Mouse (Mus musculus): ENCODE data around the gene Pex14. TPM values are rescaled to one million over a fixed set of nuclear protein-coding genes. Genes with fewer than 3 reads are reported as not detected.

Gene Pex14
- polyA plus RNA-seq, 1 experiment = 44.5 TPM

DNA sequence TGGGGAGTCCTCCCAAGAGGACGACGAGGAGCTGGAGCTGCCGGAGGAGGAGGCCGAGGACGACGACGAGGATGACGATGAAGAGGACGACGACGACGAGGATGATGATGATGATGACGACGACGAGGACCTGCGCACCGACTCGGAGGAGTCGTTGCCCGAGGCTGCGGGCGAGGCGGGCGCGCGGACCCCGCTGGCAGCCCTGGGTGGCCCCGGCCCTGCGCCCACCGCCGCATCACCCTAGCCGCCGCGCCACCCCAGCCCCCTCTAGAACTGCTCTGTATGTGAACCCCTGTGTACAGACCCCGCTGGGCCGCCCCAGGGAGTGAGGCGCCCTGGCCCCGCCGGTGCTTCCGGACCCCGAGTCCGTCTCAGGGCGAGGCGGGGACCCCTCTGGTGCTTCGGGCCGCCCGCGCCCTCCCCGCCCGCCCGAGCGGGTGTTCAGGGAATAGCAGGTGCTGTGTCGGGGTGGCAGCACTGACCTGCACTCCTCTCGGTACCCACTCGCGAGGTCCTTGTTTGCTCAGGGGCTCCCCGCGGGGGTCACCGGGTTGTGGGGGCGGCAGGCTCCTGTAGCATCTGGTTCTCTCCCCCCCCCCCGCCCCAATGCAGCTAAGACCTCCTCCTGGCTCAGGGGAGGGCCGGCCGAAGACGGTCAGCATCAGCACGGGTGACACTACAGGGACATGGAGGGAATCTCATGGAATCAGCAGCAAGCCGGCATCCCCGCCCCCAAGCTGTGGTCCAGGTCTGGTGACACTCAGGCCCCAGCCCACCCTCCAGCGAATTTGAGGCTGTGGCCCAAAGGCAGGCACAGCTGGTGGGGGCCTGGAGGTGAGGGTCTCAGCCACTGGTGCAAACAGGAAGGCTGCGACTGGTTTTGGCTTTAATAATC, 147.1 kb downstream of the Pex14 start:
- DNase-seq (ENCODE audit: low read depth) = no peak

DNA sequence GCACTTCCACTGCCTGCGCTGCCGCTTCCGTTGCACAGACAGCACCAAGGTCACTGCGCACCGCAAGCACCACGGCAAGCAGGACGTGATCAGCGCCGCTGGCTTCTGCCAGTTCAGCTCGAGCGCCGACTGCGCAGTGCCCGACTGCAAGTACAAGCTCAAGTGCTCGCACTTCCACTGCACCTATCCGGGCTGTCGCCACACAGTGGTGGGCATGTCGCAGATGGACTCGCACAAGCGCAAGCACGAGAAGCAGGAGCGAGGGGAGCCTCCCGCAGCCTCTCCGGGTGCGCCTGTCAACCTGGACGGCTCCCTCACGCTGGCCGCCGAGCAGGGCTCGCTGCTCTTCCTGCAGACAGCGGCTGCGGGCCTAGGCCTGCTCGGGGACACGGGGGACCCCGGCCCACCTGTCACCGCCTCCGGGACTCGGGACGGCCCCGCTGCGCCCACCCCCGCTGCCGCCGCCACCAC, 147.8 kb downstream of the Pex14 start:
- DNase-seq (ENCODE audit: low read depth) = no peak

DNA sequence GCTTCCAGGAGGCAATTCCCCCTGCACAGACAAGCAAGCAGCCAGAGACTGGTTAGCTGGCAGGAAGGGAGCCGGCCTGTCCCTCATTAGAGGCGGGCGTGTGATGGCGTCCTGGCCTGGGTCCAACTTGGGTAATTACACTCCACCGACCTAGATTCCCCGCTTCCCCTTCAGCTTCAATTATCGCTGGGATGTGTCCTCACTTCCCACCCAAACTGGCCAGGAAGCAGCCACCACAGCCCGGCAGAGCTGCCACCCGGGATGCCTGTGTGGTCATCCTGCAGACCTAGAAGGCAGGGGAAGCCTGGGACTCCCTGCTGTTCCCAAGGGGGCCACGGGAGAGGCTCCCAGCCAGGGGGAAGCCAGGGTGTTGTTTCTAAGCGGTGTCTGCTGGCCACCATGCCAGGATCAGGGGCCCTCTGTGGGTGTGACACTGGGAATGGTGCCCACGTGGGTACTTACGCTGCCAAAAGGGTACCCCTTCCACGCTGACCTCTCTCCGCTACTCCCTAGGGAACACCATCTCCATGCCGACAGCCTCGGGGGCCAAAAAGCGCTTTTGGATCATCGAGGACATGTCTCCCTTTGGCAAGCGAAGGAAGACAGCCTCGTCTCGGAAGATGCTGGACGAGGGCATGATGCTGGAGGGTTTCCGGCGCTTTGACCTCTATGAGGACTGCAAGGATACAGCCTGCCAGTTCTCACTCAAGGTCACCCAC, 148.6 kb downstream of the Pex14 start:
- no peak for DNase-seq (ENCODE audit: low read depth)

DNA sequence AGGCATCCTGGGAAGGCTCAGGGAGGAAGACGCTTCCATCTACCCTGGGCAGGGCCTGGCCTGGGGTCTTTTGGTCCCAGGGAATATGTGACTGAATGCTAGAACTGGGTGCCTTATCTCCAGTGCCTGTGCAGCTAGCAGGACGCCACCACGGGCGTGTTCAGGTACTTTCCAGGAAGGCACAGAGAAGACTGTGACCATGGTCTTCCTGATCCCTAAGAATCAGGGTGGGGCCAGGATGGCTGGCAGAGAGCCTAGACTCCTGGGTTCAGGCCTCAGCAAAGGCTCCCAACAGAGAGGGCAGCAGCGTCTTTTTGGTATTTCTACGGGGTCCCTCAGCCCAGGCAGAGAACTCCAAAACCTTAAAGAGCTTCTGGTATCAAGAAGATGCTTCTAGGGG, 149.2 kb downstream of the Pex14 start:
- no peak for DNase-seq (ENCODE audit: low read depth)

DNA sequence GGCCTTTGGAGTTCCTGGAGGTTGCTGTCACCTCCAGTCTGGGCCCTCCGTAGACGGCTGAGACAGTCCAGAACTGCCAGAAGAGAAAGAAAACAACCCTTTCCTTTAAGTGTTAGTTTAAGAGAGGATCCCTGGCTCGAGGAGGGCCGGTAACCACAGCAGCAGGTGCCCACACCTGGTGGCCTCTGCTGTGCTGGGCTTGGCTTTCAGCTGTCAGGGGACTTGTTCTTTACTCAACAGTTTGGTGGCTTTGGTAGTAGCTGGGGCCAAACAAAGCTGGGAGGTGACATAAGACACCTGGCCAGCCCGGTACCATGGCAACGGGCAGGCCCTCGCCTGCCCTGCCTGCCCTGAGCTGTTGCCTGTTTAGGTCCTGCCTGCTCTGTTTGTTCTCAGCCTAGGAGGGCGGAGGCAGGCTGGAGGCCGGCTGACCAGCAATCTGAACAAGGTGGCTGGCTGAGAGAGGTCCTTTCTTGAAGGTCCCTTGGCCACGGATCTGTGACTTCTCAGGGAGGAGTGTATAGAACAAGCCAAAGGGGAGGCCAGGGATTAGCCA, 151.8 kb downstream of the Pex14 start:
- DNase-seq (ENCODE audit: low read depth) = peak; percentile 68

DNA sequence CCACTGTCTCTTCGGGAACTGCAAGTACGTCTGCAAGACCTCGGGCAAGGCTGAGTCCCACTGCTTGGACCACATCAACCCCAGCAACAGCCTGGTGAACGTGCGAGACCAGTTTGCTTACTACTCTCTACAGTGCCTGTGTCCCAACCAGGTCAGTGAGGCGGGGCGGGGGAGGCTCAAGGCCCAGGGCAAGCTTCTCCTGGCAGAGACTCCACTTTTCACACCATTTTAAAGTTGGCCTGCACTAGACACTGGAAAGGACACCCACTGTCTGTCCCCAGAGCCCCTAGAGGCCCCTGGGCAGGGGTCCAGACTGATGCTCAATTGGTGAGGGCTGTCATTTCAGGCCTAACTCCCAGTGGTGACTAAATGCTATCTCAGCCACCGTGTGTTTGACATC, 153.6 kb downstream of the Pex14 start:
- peak; percentile 72 for DNase-seq (ENCODE audit: low read depth)

DNA sequence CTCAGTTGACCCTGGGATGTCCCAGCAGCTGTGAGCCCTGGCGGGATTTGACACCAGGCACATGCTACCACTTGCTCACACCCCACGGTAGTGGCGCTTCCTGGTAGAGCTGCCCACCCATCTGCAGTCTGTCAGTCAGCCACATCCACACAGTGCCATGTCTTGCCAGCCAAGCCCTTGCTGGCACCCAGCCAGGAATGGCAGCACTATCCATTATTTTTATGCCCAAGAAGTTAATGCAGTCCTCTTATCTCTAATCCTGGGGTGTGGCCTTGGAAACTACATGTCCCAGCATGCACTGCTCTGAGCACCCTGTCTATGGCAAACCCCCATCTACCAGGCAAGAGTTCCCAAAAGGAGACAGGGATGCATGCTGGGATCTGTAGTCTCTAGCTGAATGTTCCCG, 154.2 kb downstream of the Pex14 start:
- peak; percentile 64 for DNase-seq (ENCODE audit: low read depth)

DNA sequence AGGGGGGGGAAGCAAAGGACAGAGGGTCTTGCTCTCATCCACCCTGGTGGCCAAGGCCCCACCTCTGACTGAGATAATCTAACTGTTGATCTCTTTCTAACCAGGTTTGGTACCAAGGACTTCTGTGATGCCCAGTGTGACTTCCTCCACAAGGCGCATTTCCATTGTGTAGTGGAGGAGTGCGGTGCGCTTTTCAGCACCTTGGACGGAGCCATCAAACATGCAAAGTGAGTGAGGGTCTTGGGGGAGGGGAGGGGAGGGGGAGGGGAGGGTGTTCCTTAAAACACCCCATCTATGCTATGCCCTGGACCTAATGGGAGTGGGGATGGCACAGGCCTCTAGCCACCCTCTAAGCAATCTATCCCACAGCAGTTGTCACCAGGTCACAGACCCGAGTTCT, 156.6 kb downstream of the Pex14 start:
- DNase-seq (ENCODE audit: low read depth) = no peak

DNA sequence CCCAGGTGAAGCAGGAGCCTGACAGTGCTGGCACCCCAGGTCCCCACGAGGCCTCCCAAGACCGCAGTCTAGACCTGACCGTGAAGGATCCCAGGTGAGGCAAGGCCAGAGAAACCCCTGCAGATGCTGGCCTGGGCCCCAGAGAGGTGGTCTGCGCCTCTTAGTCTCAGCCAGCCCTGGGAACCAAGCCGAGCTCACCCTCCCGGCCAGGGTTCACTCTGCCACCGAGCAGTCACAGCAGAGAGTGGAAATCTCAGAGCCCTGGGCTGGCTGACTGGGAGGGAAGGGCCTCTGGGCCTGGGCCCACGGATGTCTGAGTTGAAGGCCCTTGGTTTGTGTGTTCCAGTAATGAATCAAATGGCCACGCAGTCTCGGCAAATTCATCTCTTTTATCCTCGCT, 158.4 kb downstream of the Pex14 start:
- no peak for DNase-seq (ENCODE audit: low read depth)

DNA sequence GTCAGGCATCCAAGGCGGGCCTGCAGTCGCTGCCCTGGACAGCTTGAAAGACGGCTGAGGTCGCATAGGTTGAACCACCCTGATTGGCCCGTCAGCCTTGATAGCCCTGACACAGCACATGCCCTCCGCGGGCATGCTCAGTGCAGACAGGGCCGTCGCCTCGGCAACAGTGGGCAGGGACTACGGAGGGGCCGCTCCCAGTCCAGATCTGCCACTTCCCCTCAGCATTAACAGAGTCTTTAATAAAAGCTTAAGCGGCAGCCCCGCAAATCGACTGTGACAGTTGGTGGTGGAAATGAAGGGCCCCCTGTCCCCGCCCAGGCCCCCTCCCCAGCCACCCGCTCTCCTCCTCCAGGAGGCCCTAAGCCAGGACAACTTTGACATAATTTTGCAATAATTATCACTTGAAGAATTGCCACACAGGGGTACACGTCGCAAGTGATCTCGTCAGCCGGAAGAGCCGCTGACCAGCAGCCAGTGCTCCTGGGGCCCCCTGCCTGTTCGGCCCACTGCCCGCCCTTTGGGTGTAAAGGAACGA, 158.9 kb downstream of the Pex14 start:
- DNase-seq (ENCODE audit: low read depth) = no peak

DNA sequence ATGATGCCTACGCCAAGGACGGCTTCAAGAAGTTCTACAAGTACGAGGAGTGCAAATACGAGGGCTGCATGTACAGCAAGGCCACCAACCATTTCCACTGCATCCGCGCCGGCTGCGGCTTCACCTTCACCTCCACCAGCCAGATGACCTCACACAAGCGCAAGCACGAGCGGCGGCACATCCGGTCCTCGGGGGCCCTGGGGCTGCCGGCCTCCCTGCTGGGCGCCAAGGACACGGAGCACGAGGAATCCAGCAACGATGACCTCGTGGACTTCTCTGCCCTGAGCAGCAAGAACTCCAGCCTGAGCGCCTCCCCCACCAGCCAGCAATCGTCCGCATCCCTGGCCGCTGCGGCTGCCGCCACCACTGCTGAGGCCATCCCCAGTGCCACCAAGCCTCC, 161.1 kb downstream of the Pex14 start:
- DNase-seq (ENCODE audit: low read depth) = no peak

DNA sequence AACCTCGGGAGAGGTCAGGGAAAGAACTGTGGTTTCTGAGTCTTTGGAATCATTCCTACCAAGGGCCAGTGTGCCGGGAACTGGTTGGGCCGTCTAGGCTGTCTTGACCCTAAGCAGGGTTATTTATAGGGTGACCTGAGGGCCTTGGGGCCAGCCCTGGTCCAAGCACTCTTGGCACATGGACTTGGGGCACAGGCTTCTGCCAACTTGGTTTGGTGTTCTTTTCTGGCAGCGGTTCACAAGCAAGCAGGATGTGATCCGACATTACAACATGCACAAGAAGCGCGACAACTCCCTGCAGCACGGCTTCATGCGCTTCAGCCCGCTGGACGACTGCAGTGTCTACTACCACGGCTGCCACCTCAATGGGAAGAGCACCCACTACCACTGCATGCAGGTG, 162.9 kb downstream of the Pex14 start:
- DNase-seq (ENCODE audit: low read depth) = no peak

DNA sequence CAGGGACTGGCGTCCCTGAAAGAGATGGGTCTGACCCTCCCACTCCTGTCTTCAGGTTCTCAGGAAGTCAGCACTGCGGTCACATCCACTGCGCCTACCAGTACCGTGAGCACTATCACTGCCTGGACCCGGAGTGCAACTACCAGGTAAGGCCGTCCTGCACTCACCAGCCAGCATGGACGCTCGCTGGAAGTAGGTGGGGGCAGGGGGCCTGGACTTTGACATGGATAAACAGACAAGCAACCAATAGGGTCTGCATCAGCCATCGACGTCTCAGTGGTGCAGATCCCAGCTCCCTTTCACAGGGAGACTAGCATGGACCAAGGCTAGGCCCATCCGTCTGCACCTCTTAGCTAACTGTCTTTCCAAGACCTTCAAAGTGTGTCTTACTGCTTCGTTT, 163.6 kb downstream of the Pex14 start:
- no peak for DNase-seq (ENCODE audit: low read depth)

DNA sequence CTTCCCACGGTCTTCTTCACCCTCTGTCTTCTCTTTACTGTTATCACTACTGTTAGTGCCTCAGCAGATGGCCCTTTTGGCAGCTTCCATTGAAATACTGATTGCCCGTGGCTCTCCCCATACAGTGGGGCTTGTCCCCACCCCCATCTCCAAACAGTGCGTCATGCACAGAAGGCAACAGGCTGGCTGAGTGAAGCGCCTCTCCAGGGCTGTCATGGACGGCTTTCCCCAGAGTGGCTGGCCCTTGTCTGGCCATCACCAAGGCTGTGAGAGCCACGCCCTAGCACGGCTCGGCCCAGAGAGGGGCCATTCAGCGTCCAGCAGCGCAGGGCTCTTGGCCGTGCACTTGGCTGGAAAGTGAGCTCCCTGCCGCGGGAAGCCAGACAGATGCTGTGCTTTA, 164.5 kb downstream of the Pex14 start:
- DNase-seq (ENCODE audit: low read depth) = no peak

DNA sequence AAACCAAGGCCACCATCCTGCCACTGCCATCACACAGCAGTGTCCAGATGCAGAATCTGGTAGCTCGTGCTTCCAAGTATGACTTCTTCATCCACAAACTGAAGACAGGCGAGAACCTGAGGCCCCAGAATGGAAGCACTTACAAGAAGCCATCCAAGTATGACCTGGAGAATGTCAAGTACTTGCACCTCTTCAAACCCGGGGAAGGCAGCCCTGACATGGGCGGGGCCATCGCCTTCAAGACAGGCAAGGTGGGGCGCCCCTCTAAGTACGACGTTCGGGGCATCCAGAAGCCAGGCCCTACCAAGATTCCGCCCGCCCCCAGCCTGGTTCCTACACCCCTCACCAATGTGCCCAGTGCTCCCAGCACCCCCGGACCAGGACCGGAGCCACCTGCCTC, 166.6 kb downstream of the Pex14 start:
- no peak for DNase-seq (ENCODE audit: low read depth)

DNA sequence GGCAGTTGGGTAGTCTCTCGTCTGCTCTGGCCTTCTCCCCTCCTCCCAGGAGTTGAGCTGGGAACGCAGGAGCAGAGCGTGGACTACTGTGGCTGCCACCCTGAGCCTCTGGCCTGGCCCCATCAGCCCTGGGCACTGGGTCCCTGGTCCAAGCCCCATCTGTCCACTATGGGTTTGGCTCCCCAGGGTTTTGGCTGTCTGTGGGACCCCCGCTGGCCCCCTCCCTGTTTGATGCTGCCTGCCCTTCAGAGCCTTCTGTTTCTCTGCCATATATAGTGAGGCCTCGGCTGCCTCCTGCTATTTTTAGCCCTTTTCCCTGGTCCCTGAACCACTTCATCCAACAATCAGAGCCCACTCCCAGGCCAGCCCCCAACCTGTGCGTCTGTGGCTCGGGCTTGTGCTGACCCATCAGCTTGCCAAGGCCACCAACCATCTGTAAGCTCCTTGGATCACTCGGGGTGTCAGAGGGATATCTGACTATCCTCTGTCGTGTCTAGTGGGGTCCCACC, 168.9 kb downstream of the Pex14 start:
- no peak for DNase-seq (ENCODE audit: low read depth)

DNA sequence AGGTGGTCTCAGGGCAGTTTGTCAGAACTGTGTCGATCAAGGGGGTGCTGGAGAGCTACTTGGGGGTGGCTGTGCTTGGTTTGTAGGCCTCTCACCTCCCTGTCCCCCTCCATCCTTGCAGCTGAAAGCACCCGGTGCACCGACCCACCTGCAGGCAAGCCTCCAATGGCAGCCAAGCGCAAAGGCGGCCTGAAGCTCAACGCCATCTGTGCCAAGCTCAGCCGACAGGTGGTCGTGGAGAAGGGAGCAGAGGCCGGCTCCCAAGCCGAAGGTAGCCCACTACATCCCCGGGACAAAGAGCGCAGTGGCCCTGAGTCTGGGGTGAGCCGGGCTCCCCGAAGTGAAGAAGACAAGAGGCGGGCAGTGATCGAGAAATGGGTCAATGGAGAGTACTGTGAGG, 170.8 kb downstream of the Pex14 start:
- DNase-seq (ENCODE audit: low read depth) = no peak

DNA sequence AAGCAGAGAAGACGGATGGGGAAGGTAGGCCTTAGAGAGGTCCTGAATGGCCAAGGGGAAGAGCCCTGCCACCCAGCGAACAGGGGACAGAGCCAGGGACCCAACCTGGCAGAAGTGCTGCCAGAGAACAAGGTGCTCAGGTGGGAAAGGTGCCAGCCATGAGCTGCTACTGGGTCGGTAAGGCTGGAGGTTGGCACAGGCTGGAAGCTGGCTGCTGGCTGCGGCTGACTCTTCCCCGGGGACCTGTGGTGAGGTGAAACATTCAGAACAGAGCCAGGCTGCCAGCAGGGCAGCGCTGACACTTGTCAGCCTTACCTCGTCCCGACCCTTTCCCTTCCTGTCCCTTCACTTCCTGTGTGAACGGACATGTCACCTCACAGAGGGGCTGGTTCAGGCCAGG, 171.4 kb downstream of the Pex14 start:
- no peak for DNase-seq (ENCODE audit: low read depth)

DNA sequence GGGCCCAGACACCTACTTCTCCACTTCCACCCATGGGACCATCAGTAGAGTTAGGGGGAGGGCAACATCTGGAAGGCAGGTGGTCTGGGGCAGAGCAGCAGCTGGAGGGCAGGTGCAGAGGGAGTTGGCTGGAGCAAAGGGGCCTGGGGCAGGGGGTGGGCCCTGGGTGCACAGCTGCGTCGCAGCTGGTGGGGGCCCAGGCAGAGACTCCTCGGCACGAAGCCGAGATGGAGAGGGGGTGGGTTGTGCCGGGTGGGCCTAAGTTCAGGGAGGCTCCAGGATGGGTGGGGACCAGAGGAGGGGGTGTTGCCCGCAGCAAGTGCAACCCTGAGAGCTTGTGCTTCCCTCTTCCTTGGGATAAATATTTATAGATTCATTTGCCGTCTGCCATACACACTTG, 173.2 kb downstream of the Pex14 start:
- no peak for DNase-seq (ENCODE audit: low read depth)

DNA sequence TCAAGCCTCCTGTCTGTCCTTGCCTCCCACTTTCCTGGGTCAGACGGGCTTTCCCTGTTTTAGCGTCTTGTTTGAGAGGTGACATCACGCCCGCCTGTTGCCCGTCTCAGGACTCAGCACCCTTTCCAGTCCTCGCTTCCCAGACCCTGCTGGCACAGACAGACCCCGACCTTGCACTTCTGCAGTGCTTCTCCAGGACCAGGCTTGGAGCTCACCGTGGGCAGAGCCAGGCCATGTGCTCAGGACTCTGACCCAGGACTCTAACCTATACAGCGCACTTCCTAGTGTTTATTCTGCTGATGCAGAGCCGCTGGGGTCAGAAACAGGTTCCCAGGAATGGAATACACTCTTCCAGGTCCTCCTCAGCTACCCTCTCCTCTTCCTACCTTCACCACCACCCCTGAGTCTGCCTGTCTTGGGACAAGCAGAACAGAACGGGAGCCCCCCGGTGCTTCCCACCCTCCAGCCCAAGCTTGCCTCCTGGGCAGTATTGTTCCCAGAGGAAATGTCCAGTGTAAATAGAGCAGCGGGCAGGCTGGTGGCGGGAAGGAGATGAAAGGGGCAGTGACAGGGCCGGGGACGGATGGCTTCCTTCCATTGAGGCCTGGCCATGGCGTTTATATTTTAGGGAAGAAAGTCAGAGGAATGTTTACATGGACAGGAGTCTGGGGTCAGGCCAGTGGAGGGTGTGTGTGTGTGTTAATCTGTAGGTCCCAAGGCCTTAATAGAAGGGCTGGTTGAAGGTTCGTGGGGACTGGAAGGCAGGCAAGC, 173.9 kb downstream of the Pex14 start:
- DNase-seq (ENCODE audit: low read depth) = no peak

DNA sequence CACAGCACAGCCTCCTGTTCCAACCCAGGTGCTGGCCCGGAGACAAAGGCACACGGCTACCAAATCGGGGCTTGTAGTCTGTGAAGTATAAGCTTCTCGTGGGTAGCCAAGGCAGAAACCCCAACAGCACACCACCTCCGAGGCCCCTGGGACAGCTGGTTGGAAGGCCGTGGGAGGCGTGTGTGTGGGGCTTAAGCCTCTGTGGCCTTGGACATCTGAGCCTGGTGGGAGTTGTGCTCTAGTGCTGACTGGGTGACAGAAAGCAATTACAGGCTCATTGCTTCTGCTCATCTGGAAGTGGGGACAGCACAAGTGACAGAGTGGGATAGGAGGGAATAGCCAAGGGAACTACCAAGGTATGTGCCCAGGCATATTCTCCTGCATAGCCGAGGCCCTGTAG, 175.7 kb downstream of the Pex14 start:
- no peak for DNase-seq (ENCODE audit: low read depth)

DNA sequence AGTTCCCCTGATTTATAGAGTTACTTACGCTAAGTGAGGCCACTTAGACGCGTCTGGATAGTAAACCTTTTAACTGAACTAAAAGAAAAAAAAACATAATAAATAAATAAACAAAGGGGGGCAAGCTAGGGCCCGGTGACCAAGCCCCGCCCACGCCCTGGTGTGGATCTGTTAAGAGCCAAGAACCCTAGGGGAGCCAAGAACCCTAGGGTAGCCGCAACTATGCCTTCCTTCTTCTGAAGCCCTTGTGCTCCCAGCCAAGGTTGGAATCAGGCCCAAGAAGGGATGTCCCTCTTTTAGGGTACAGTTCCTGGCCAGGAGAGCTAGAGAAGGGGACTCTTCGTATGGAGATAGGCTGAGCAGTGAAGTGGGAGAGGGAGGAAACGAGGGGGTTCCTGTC, 176.3 kb downstream of the Pex14 start:
- no peak for DNase-seq (ENCODE audit: low read depth)

All from gonadal fat pad, adult 2 months (tissue).